Mouse (Mus musculus) retina, embryonic 14.5 days (tissue): ENCODE results near the gene Sp2.

ENCODE experiments used
- DNase-seq: peaks from one replicate; pipeline ENCODE4 v3.0.0-alpha.2; 2015; ENCODE audit warnings: low spot score

Sp2 gene

GRCm38 (mm10) chr11:96970341-96970740 is 12.4 kb downstream of the Sp2 start:
- no peak for DNase-seq

- DNase-seq: no peak
Measured at GRCm38 (mm10) chr11:96969746-96970145, 13.0 kb downstream of the Sp2 start.

GRCm38 (mm10) chr11:96969280-96969722 is 13.5 kb downstream of the Sp2 start:
- no peak for DNase-seq

- DNase-seq: no peak
Measured at GRCm38 (mm10) chr11:96968476-96968875, 14.3 kb downstream of the Sp2 start.

- DNase-seq: no peak
Measured at GRCm38 (mm10) chr11:96967544-96968269, 15.1 kb downstream of the Sp2 start.

- no peak for DNase-seq
Measured at GRCm38 (mm10) chr11:96966914-96967543, 15.7 kb downstream of the Sp2 start.

GRCm38 (mm10) chr11:96966172-96966571 is 16.6 kb downstream of the Sp2 start:
- no peak for DNase-seq

- peak; percentile 94 for DNase-seq
Measured at GRCm38 (mm10) chr11:96963580-96963979, 19.2 kb downstream of the Sp2 start.

- no peak for DNase-seq
Measured at GRCm38 (mm10) chr11:96957061-96957805, 25.5 kb downstream of the Sp2 start.

GRCm38 (mm10) chr11:96956009-96956724 is 26.6 kb downstream of the Sp2 start:
- peak; percentile 28 for DNase-seq

- DNase-seq: no peak
Measured at GRCm38 (mm10) chr11:96955094-96955493, 27.7 kb downstream of the Sp2 start.

GRCm38 (mm10) chr11:96952896-96953295 is 29.9 kb downstream of the Sp2 start:
- DNase-seq: no peak

GRCm38 (mm10) chr11:96952426-96952825 is 30.3 kb downstream of the Sp2 start:
- no peak for DNase-seq

GRCm38 (mm10) chr11:96950767-96951166 is 32.0 kb downstream of the Sp2 start:
- no peak for DNase-seq

GRCm38 (mm10) chr11:96947849-96948248 is 34.9 kb downstream of the Sp2 start:
- DNase-seq: no peak

- DNase-seq: no peak
Measured at GRCm38 (mm10) chr11:96946498-96946897, 36.3 kb downstream of the Sp2 start.

GRCm38 (mm10) chr11:96944844-96945580 is 37.7 kb downstream of the Sp2 start:
- DNase-seq: no peak

GRCm38 (mm10) chr11:96943746-96944304 is 38.9 kb downstream of the Sp2 start, which contains the start of gene Pnpo:
Gene Pnpo (minus strand): TSS chr11:96943986.
- DNase-seq: peak; percentile 92

- no peak for DNase-seq
Measured at GRCm38 (mm10) chr11:96941989-96942590, 40.7 kb downstream of the Sp2 start.

- DNase-seq: no peak
Measured at GRCm38 (mm10) chr11:96940578-96941465, 41.9 kb downstream of the Sp2 start.
